Mouse (Mus musculus) stomach, embryonic 14.5 days (tissue): ENCODE data around the gene Sez6l. TPM values are rescaled to one million over a fixed set of nuclear protein-coding genes. Genes with fewer than 3 reads are reported as not detected.

ENCODE experiments used
- ATAC-seq: fragments of 200-750 bp; cut with Nextera tagmentation; 2 replicates; pipeline ENCODE4 v1.8.0; 2017; ENCODE audit warnings: low read depth, moderate TSS enrichment; ENCODE audit not compliant: insufficient number of reproducible peaks, insufficient read depth, low FRiP score
- H3K27ac ChIP-seq: fragments of 300-500 bp; sonication (generic); 2 replicates; pipeline ENCODE4 v1.5.1; 2014; ENCODE audit warnings: mild to moderate bottlenecking, low read length, moderate library complexity, mixed read lengths
- H3K27me3 ChIP-seq: fragments of 300-500 bp; sonication (generic); 2 replicates; pipeline ENCODE4 v1.6.1; 2014; ENCODE audit warnings: low read length, control low read depth, mixed read lengths; ENCODE audit not compliant: control insufficient read depth, insufficient read depth
- H3K36me3 ChIP-seq: fragments of 300-500 bp; sonication (generic); 2 replicates; pipeline ENCODE4 v1.6.1; 2014; ENCODE audit warnings: mild to moderate bottlenecking, control low read depth, low read length, moderate library complexity, mixed read lengths; ENCODE audit not compliant: control insufficient read depth, insufficient read depth
- H3K4me1 ChIP-seq: fragments of 300-500 bp; sonication (generic); 2 replicates; pipeline ENCODE4 v1.6.1; 2014; ENCODE audit warnings: low read length, control low read depth, mixed read lengths; ENCODE audit not compliant: control insufficient read depth, insufficient read depth
- H3K4me2 ChIP-seq: fragments of 300-500 bp; sonication (generic); replicated peaks from 2 replicates; pipeline ENCODE4 v1.6.1; 2014; ENCODE audit warnings: low read depth, low read length, control low read depth
- H3K4me3 ChIP-seq: fragments of 300-500 bp; sonication (generic); 2 replicates; pipeline ENCODE4 v1.5.1; 2014; ENCODE audit warnings: low read depth, low read length, control low read depth
- H3K9ac ChIP-seq: fragments of 300-500 bp; sonication (generic); replicated peaks from 2 replicates; pipeline ENCODE4 v1.6.1; 2014; ENCODE audit warnings: low read depth, mild to moderate bottlenecking, control low read depth, low read length, moderate library complexity, mixed read lengths
- H3K9me3 ChIP-seq: fragments of 300-500 bp; sonication (generic); 2 replicates; pipeline ENCODE4 v1.6.1; 2016; ENCODE audit warnings: low read depth, low read length, control low read depth; ENCODE audit not compliant: control insufficient read depth
- WGBS: fragments of 180-500 bp; shearing (Covaris S2); extraction: QIAGEN DNeasy Blood & Tissue Kit; methylation state at CpG from one replicate; pipeline ENCODE4 v1.1.7; 2014; 5-methylcytosine and 5-hydroxymethylcytosine counted together
- polyA plus RNA-seq: library from polyadenylated mRNA; unstranded; fragments of >200 nt; fragmentation: Nextera tagmentation; extraction: Ambion mirVana; gene quantifications from 2 replicates; pipeline ENCODE4 v1.2.1, GENCODE M21; 2014

Sez6l gene
- polyA plus RNA-seq, 1 experiment from 2014 or later: 2.3 TPM

DNA sequence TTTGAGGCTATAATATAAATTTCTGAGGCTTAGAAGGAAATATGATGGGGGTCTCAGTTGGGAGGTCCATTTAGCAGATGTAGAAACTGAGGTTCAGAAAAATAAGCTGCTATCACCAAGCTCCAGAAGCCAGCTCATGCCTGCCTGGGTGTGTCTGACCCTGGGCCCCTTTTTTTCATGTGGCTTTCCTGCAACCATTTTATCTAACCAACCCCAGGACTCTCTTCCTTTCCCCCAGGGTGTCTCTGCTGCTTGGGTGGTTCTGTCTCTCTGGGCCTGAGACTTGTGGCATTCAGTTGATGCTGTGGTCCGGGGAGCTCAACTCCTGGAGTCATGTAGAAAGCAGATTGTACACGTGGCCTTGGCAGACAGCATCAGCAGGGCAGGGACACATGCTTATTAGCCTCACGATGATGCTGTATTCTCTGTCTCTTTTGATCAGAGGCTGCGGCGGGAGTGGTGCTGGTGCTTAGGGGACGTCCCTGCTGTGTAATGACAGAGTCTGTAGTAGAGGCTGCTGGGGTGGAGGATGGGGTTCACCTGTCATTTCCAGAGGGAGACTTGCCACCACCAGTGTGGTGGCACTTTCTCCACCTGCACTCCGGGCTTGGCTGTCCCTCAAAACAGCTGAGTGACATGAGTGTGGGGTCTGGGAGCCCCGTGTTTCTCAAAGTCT lies 88.7 kb downstream of the Sez6l start:
- WGBS: 75% methylated on average over 8 of the region's 8 CpGs
- Histone ChIP-seq H3K9ac (no peak overlapping the region), H3K9me3 (no peaks in the 10 kb centered on the region), H3K27ac (no peak overlapping the region), H3K27me3 (no peaks in the 10 kb centered on the region), H3K4me3 (no peak overlapping the region), H3K4me1 (no peaks in the 10 kb centered on the region), H3K4me2 (no peak overlapping the region), H3K36me3 (no peaks in the 10 kb centered on the region)
- no peak; the same call in 1 of the 2 replicates for ATAC-seq

DNA sequence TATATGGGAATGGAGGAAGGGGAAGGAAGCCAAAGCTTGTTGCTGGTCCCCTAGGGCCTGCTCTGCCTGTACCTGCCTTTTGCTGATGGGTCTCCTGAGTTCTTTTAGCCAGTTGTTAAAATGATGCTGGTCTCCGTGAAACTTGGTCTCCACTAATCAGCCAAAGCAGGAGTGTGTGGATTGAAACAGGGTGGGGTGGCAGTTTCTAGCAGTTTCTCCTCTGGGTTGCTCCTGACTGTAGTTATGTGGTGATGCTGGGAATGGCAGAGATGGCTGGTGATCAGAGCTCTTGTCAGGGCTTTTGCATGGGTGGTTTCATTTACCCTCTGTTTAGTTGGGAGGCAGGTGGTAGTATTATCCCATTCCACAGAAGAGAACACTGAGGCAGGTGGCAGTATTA lies 89.5 kb downstream of the Sez6l start:
- Histone ChIP-seq H3K4me1 (no peaks in the 10 kb centered on the region), H3K27me3 (no peaks in the 10 kb centered on the region), H3K36me3 (no peaks in the 10 kb centered on the region), H3K9me3 (no peaks in the 10 kb centered on the region), H3K9ac (no peak overlapping the region), H3K27ac (no peak overlapping the region), H3K4me2 (no peak overlapping the region), H3K4me3 (no peak overlapping the region)
- 72% methylated on average over 1 of the region's 1 CpGs for WGBS
- ATAC-seq: no peak

DNA sequence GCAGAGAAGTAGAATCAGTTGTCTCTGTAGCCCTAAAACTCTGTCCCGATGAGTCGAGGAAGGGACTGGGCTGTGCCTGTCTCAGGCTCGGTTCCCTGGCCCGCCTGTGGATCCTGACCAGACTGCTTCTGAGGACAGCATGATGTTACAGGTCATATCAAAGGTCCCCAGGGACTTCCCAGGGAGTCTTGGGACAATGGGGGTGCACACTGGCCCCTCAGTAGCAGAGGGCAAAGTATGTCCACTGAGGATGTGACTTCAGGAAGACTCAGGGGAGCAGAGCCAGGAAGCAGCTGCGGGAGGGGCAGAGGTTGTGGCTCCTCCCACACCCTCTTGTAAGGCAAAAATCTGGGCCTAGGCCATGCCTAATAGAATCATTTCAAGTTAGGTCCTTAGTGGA lies 90.6 kb downstream of the Sez6l start:
- H3K36me3 ChIP-seq: no peaks in the 10 kb centered on the region
- WGBS: 67% methylated on average over 5 of the region's 5 CpGs
- H3K4me3 ChIP-seq: no peak overlapping the region
- H3K9me3 ChIP-seq: no peaks in the 10 kb centered on the region
- H3K9ac ChIP-seq: no peak overlapping the region
- H3K4me2 ChIP-seq: no peak overlapping the region
- no peaks in the 10 kb centered on the region for H3K27me3 ChIP-seq
- H3K4me1 ChIP-seq: no peaks in the 10 kb centered on the region
- H3K27ac ChIP-seq: no peak overlapping the region
- no peak for ATAC-seq

DNA sequence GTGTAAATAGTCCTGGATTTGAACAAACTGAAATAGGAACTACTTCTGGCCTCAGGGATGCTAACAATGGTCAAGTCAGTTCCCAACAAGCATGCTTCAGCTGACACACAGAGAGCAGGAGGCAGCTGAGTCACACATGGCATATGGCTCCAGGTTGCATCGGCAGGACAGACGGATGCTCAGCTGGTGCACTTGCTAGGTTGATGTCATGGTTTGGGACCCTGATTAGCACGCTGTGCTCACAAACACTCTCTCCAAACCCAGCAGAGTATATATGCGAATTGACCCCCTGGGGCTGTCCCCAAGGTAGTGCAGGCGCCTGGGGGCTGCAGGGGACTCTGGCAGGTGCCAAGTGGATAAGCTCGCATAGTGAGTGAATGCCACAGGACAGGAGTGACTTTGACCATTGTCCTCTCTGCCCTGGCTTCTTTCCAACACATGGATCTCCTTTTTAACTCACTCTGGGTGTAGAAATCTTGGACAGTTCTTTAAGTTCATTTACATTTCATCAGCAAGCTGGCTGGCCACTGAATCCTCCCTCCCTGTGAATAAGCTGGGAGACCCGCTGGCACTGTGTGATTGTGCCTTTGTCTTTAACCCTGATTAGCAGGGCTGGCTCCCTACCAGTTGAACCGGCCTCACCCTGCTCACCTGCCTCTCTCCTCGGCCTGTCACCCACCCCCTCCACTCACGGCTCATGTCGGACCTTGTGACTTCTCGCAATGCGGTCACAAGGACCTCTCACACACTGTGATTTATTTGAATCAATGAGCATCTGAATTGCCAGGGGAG lies 91.9 kb downstream of the Sez6l start:
- Histone ChIP-seq H3K9ac (no peak overlapping the region), H3K27ac (no peak overlapping the region), H3K9me3 (no peaks in the 10 kb centered on the region), H3K4me1 (no peaks in the 10 kb centered on the region), H3K4me2 (no peak overlapping the region), H3K27me3 (no peaks in the 10 kb centered on the region), H3K36me3 (no peaks in the 10 kb centered on the region), H3K4me3 (no peak overlapping the region)
- ATAC-seq: no peak
- WGBS: 30% methylated on average over 13 of the region's 13 CpGs

DNA sequence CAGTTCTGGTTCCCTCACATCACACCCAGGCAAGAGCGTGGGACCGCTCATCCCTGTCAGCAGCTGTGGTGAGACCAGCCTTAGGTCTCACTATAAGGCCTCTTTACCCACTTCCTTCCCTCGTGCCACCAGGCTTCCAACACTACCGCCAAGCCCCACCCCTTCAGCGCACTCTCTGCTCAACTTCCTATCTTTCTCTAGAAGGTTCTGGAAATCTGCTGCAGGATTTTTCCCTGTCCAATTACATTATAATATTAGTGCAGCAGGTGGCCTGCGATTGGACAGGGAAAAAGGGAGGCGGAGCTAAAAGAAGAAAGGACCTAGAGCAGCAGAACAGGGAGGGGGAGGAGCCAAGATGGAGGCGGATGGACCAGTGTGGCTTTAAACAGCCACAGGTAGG lies 94.0 kb downstream of the Sez6l start:
- WGBS: 84% methylated on average over 8 of the region's 8 CpGs
- ATAC-seq: no peak
- Histone ChIP-seq H3K4me3 (no peak overlapping the region), H3K9ac (no peak overlapping the region), H3K27me3 (no peaks in the 10 kb centered on the region), H3K9me3 (no peaks in the 10 kb centered on the region), H3K36me3 (no peaks in the 10 kb centered on the region), H3K4me2 (no peak overlapping the region), H3K4me1 (no peaks in the 10 kb centered on the region), H3K27ac (no peak overlapping the region)

DNA sequence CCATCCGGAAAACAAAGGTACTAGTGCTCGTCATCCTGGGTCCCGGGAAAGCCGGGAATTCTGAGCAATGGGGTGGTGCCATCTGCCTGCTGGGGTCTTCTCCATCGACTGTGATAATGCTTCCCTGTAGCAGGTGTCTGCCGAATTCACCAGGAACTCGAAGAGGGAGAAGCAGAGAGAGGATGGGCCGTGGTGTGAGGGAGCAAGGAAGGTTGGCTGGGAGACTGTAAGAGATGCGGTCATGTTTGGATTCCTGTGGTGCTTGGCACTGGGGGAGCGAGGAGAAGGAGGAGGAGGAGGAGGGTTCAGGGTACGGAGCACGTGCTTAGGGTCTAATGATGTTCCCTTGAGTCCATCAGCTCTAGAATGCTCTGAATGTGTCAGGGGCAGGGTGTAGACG lies 94.4 kb downstream of the Sez6l start:
- Histone ChIP-seq H3K4me3 (no peak overlapping the region), H3K27ac (no peak overlapping the region), H3K9me3 (no peaks in the 10 kb centered on the region), H3K36me3 (no peaks in the 10 kb centered on the region), H3K4me2 (no peak overlapping the region), H3K4me1 (no peaks in the 10 kb centered on the region), H3K27me3 (no peaks in the 10 kb centered on the region), H3K9ac (no peak overlapping the region)
- ATAC-seq: no peak
- 59% methylated on average over 12 of the region's 13 CpGs for WGBS

DNA sequence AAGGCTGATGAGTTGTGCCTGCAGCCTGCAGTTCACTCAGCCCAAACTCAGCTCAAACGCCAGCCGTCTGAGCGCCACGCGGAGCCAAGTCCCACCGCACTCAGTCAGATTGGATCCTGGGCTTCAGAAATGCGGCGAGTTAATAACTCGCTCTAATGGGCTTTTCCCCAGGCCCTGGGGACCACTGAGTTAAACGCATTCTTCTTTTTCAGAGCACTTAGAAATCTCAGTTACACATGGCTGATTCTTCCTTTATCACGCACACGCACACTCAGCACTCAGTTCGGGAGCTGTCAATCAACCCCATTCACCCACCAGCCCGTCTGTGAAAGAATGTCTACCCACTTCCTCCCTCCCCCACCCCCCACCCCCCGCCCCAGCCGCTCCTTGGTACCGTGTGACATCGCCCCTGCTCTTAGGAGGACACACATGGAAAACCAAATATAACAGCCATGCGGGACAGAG lies 95.0 kb downstream of the Sez6l start:
- H3K4me2 ChIP-seq: no peak overlapping the region
- no peak overlapping the region for H3K9ac ChIP-seq
- no peaks in the 10 kb centered on the region for H3K4me1 ChIP-seq
- H3K27ac ChIP-seq: no peak overlapping the region
- no peak overlapping the region for H3K4me3 ChIP-seq
- H3K27me3 ChIP-seq: no peaks in the 10 kb centered on the region
- ATAC-seq: no peak
- H3K36me3 ChIP-seq: no peaks in the 10 kb centered on the region
- WGBS: 33% methylated on average over 19 of the region's 19 CpGs
- no peaks in the 10 kb centered on the region for H3K9me3 ChIP-seq

DNA sequence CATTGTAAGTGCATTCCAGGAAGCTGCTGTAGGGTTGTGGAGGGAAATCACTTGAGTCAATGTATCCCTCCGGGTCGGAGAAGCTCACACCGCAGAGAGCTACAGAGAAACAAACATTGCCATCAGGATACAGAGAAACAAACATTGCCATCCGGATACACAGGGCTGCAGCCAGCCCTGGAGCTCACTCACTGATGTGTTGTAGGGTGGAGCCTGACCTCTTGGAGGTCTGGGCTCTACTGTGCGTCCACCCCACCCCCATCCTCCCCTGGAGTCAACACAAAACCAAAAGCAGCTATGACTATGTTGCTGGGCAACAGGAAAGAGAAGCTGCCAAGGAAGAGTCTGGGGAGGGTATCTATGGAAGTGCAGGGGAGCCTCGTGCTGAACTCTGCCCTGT lies 103.5 kb downstream of the Sez6l start:
- H3K27ac ChIP-seq: no peak overlapping the region
- WGBS: 25% methylated on average over 6 of the region's 6 CpGs
- no peak overlapping the region for H3K4me2 ChIP-seq
- no peaks in the 10 kb centered on the region for H3K36me3 ChIP-seq
- no peaks in the 10 kb centered on the region for H3K4me1 ChIP-seq
- ATAC-seq: no peak
- H3K27me3 ChIP-seq: no peaks in the 10 kb centered on the region
- H3K9me3 ChIP-seq: no peaks in the 10 kb centered on the region
- no peak overlapping the region for H3K4me3 ChIP-seq
- no peak overlapping the region for H3K9ac ChIP-seq
